Comparison of ENCODE assay signal across 16 mouse cellular contexts in genomic region chr16:92955508-92955907, GRCm38 (mm10).
DNase-seq lines count a peak whose midpoint lies in the region; ATAC-seq and TF ChIP-seq lines count a peak whose summit lies in the region.
"Had no signal": no experiment of that assay in that cellular context is flagged by ENCODE, and none has a peak within 500 bp of the region (broad histone marks: within the 10 kb centered on the region; RNA-seq: fewer than 3 reads in every experiment).

No protein-coding gene starts in this region.

- H3K4me1 ChIP-seq in kidney, postnatal 0 days (replicated peaks; ENCODE audit: insufficient read depth, low read length), result peaks cover 23% of the 10 kb centered on the region
- peaks cover 9% of the 10 kb centered on the region; the same call in 1 of the 2 replicates for H3K4me1 ChIP-seq in kidney, adult 2 months (ENCODE audit: control insufficient read depth, insufficient read depth, low read length)
- peaks cover 45% of the 10 kb centered on the region for H3K4me1 ChIP-seq in intestine, embryonic 14.5 days (replicated peaks; ENCODE audit: control insufficient read depth, insufficient read depth, low read length)
- peaks cover 18% of the 10 kb centered on the region for H3K4me1 ChIP-seq in stomach, embryonic 16.5 days (ENCODE audit: control insufficient read depth, insufficient read depth, low read length)

- no peaks in the 10 kb centered on the region for H3K9me3 ChIP-seq in kidney, postnatal 0 days (replicated peaks; ENCODE audit: low read length)
- H3K9me3 ChIP-seq in intestine, embryonic 14.5 days (ENCODE audit: control insufficient read depth, low read length), result no peaks in the 10 kb centered on the region
- H3K9me3 ChIP-seq in stomach, embryonic 16.5 days (replicated peaks; ENCODE audit: control insufficient read depth, low read length), result no peaks in the 10 kb centered on the region
- H3K9me3 ChIP-seq: hindbrain, embryonic 10.5 days had no signal

- no peaks in the 10 kb centered on the region for H3K27me3 ChIP-seq in kidney, postnatal 0 days (ENCODE audit: insufficient read depth, low read length)
- no peaks in the 10 kb centered on the region for H3K27me3 ChIP-seq in kidney, adult 2 months (replicated peaks; ENCODE audit: control insufficient read depth, insufficient read depth, low read length)
- H3K27me3 ChIP-seq in intestine, embryonic 14.5 days (replicated peaks; ENCODE audit: control insufficient read depth, insufficient read depth, low read length), result no peaks in the 10 kb centered on the region
- no peaks in the 10 kb centered on the region for H3K27me3 ChIP-seq in stomach, embryonic 16.5 days (ENCODE audit: control insufficient read depth, insufficient read depth, low read length)

- no peak for TF ChIP-seq POLR2A in kidney, adult 2 months (IDR thresholded peaks at IDR 0.05; ENCODE audit: low read depth, low read length)

- H3K4me2 ChIP-seq in kidney, postnatal 0 days (ENCODE audit: low read length), result no peak overlapping the region
- no peak overlapping the region for H3K4me2 ChIP-seq in intestine, embryonic 14.5 days (ENCODE audit: low read length)
- 0 out of 2 replicates have a peak overlapping the region, but pooled peaks have one; percentile 16 for H3K4me2 ChIP-seq in stomach, embryonic 16.5 days (ENCODE audit: low read depth, low read length)

- WGBS in kidney, postnatal 0 days, result 37% methylated on average over 5 of the region's 5 CpGs
- 29% methylated on average over 5 of the region's 5 CpGs for WGBS in kidney, adult 2 months
- WGBS in intestine, embryonic 14.5 days, result 22% methylated on average over 5 of the region's 5 CpGs
- WGBS in stomach, embryonic 16.5 days, result 21% methylated on average over 5 of the region's 5 CpGs

- peak overlapping the region; percentile 10; the same call in 1 of the 2 replicates for H3K27ac ChIP-seq in kidney, postnatal 0 days
- no peak overlapping the region for H3K27ac ChIP-seq in kidney, adult 2 months (ENCODE audit: insufficient read depth, low read depth, low read length)
- peak overlapping the region; percentile 0; the same call in 1 of the 2 replicates for H3K27ac ChIP-seq in intestine, embryonic 14.5 days (ENCODE audit: low read depth)
- H3K27ac ChIP-seq in stomach, embryonic 16.5 days (ENCODE audit: low read length), result peak overlapping the region; percentile 29; the same call in 1 of the 2 replicates

- peak; percentile 59 for DNase-seq in kidney, postnatal 0 days (ENCODE audit: low spot score)
- no peak for DNase-seq in kidney, adult 2 months
- DNase-seq in right cerebral cortex, postnatal 25 days, result peak; percentile 10
- no peak for DNase-seq in right cerebral cortex, postnatal 36 days (ENCODE audit: low spot score in 2 of 2)
- no peak for DNase-seq in intestine, embryonic 14.5 days (ENCODE audit: low spot score)
- no peak for DNase-seq in spleen, adult 12 weeks (ENCODE audit: low spot score)
- DNase-seq in cerebellum, adult 11-12 months, result no peak
- DNase-seq: embryo, embryonic 11 days; layer of hippocampus, postnatal 36 days; lung, adult 2 months; midbrain, embryonic 14.5 days; right cerebral cortex, adult 18-20 months; thymus, postnatal 4 days had no signal

- no peak for TF ChIP-seq CTCF in kidney, postnatal 0 days (IDR thresholded peaks at IDR 0.05; ENCODE audit: low read depth)
- no peak for TF ChIP-seq CTCF in kidney, adult 2 months (conservative IDR thresholded peaks at IDR 0.05; ENCODE audit: insufficient read depth, insufficient read length, low read depth, low read length)

- ATAC-seq in kidney, postnatal 0 days (replicated peaks; ENCODE audit: low FRiP score, low read depth), result no peak; the same call in 1 of the 2 replicates
- ATAC-seq in intestine, embryonic 14.5 days (replicated peaks; ENCODE audit: low FRiP score, low TSS enrichment, low read depth), result peak; percentile 72
- ATAC-seq in stomach, embryonic 16.5 days (ENCODE audit: insufficient read depth, low FRiP score), result peak; percentile 73
- ATAC-seq: forebrain, embryonic 16.5 days had no signal

- no peak overlapping the region for H3K9ac ChIP-seq in kidney, postnatal 0 days (ENCODE audit: low read depth, low read length)
- no peak overlapping the region for H3K9ac ChIP-seq in intestine, embryonic 14.5 days (ENCODE audit: low read length)
- no peak overlapping the region for H3K9ac ChIP-seq in stomach, embryonic 16.5 days (ENCODE audit: low read length)

- no peaks in the 10 kb centered on the region for H3K36me3 ChIP-seq in kidney, postnatal 0 days (ENCODE audit: insufficient read depth, low read length)
- no peaks in the 10 kb centered on the region for H3K36me3 ChIP-seq in kidney, adult 2 months (ENCODE audit: control insufficient read depth, insufficient read depth, low read length)
- H3K36me3 ChIP-seq in intestine, embryonic 14.5 days (ENCODE audit: control insufficient read depth, insufficient read depth, low read length), result no peaks in the 10 kb centered on the region
- no peaks in the 10 kb centered on the region for H3K36me3 ChIP-seq in stomach, embryonic 16.5 days (ENCODE audit: control insufficient read depth, insufficient read depth, low read length)
- H3K36me3 ChIP-seq: hindbrain, embryonic 10.5 days had no signal

- H3K4me3 ChIP-seq in kidney, postnatal 0 days (replicated peaks; ENCODE audit: low read depth, low read length), result no peak overlapping the region
- H3K4me3 ChIP-seq in kidney, adult 2 months (ENCODE audit: insufficient read depth, low read depth, low read length), result no peak overlapping the region
- H3K4me3 ChIP-seq in intestine, embryonic 14.5 days (ENCODE audit: low read depth, low read length), result no peak overlapping the region
- H3K4me3 ChIP-seq in stomach, embryonic 16.5 days (replicated peaks; ENCODE audit: low read length), result no peak overlapping the region
- H3K4me3 ChIP-seq: hindbrain, embryonic 10.5 days had no signal

Comparison
In these comparisons a context has a peak if more than half of its experiments do, and no peak if none do; other contexts are left out.
1. DNase-seq: peak in kidney, postnatal 0 days (single experiment) and right cerebral cortex, postnatal 25 days (single experiment); none in kidney, adult 2 months (single experiment), right cerebral cortex, postnatal 36 days (0 of 2), intestine, embryonic 14.5 days (single experiment), spleen, adult 12 weeks (single experiment) and cerebellum, adult 11-12 months (single experiment).